Mouse (Mus musculus) myocyte (in vitro differentiated cells): ENCODE measurements around the gene Xxylt1.

Experiments
- MAX ChIP-seq: IDR thresholded peaks from one replicate; pipeline ENCODE4 v1.6.1; 2011; ENCODE audit warnings: low read depth, mild to moderate bottlenecking, control low read depth
- POLR2A ChIP-seq: IDR thresholded peaks from one replicate; pipeline ENCODE4 v1.6.1; 2011; ENCODE audit warnings: low read depth, mild to moderate bottlenecking, control low read depth, moderate library complexity; ENCODE audit not compliant: insufficient read length
- TCF12 ChIP-seq: IDR thresholded peaks from one replicate; pipeline ENCODE4 v1.6.1; 2011; ENCODE audit warnings: mild to moderate bottlenecking, control low read depth; ENCODE audit not compliant: poor library complexity, insufficient read depth, severe bottlenecking
- USF1 ChIP-seq: IDR thresholded peaks from one replicate; pipeline ENCODE4 v1.6.1; 2011; ENCODE audit warnings: low read depth, mild to moderate bottlenecking, control low read depth, moderate library complexity

- TF ChIP-seq POLR2A: no peak
- TF ChIP-seq MAX: no peak
- no peak for TF ChIP-seq USF1
- no peak for TF ChIP-seq TCF12
Observed at GRCm38 (mm10) chr16:30992568-30992967, 88.7 kb downstream of the Xxylt1 start.
